Mouse (Mus musculus): ENCODE results near the gene Wrap73. TPM values are rescaled to one million over a fixed set of nuclear protein-coding genes. Genes with fewer than 3 reads are reported as not detected.

Gene Wrap73
- polyA plus RNA-seq, 1 experiment, result 9.9 TPM

DNA sequence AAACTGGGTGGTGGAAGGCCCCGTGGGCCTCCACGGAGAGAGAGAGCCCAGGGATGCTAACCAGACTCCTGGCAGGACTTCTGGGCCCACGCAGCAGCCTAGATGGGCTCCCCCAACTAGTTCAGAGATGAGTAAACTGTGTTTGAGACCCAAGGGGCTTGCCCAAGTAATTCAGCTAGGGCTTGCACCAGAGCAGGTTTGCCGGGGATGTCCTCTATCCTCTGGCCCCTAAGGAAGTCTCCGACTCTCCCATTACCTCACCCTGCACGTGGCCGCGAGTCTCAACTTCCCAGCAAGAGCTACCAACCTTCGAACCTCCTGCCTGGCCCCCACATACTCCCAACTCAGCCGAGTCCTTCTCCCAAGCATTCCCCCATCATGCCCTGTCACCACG lies 32.3 kb upstream of the Wrap73 start:
- TF ChIP-seq CTCF (IDR thresholded peaks at IDR 0.05; ENCODE audit: borderline replicate concordance, insufficient read depth, low read length) (no peak), POLR2A (IDR thresholded peaks at IDR 0.05; ENCODE audit: low read depth, low read length) (no peak)
- no peaks in the 10 kb centered on the region for H3K4me1 ChIP-seq (ENCODE audit: control insufficient read depth, insufficient read depth, low read length)

DNA sequence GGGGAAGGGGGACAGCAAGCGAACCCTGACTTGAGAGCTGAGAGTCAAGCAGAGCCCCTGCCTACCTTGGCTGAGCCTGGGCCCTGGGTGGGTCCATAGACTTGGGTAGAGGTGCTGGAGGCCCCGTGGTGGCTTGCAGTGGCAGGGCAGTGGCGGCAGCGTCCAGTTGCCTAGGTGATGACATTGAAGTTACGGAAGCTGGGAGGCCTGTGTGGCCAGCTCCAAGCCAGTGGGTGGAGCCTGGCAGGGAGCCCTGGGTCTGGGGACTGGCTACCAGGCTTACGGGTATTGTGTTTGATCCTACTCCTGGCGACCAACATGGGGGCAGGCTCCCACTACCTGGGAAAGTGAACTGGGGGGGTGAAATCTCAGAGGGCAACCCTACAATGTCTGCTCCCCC lies 25.8 kb upstream of the Wrap73 start:
- Histone ChIP-seq H3K4me3 (ENCODE audit: insufficient read depth, low read length) (no peak overlapping the region), H3K4me1 (ENCODE audit: control insufficient read depth, insufficient read depth, low read length) (no peaks in the 10 kb centered on the region), H3K27ac (ENCODE audit: insufficient read depth, low read length) (no peak overlapping the region)
- TF ChIP-seq POLR2A (IDR thresholded peaks at IDR 0.05; ENCODE audit: low read depth, low read length) (no peak), CTCF (IDR thresholded peaks at IDR 0.05; ENCODE audit: borderline replicate concordance, insufficient read depth, low read length) (no peak)

More for the DNA sequence above, 32.3 kb upstream of the Wrap73 start:
- no peak overlapping the region for H3K27ac ChIP-seq (ENCODE audit: insufficient read depth, low read length)
- no peak overlapping the region for H3K4me3 ChIP-seq (ENCODE audit: insufficient read depth, low read length)

DNA sequence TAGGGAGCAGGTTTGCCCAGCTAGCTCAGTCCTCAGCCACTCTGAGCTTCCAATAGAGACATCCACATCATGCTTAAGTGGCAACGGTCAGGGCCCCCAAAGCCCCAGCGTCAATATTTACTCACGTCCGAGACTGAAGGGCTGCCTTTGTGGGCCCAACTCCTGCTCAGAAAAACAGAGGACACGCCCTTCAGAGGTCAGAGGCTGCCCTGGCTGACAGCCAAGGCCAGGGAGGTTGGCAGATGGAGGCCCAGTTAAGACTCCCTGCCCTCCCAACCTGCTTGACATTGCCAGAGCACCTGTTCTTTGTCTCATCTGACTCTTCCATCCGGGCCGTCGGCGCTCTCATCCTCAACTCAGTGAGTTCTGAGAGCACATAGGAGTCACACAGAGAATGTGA lies 23.4 kb upstream of the Wrap73 start:
- H3K27ac ChIP-seq (ENCODE audit: insufficient read depth, low read length), result no peak overlapping the region
- H3K4me3 ChIP-seq (ENCODE audit: insufficient read depth, low read length), result no peak overlapping the region
- TF ChIP-seq POLR2A (IDR thresholded peaks at IDR 0.05; ENCODE audit: low read depth, low read length), result no peak
- no peaks in the 10 kb centered on the region for H3K4me1 ChIP-seq (ENCODE audit: control insufficient read depth, insufficient read depth, low read length)

DNA sequence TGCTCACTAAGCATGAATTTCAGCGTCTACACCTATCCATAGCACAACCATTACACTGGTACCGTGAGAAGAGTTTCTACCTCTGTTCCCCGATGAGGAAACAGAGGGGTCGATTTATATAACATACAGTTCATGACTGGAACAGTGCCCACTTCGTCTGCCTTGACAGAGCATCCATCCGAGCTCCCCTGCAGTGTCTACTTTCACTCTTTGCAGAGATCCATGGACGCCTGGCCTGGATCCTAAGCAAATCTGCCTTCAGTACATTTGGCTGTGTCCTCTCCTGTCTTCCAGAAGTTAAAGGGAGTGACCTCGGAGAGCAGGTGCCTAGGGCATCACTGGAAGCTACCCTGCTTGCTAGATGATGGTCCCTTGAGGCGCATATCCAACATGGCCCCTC lies 23.0 kb upstream of the Wrap73 start:
- Histone ChIP-seq H3K4me1 (ENCODE audit: control insufficient read depth, insufficient read depth, low read length) (no peaks in the 10 kb centered on the region), H3K4me3 (ENCODE audit: insufficient read depth, low read length) (no peak overlapping the region), H3K27ac (ENCODE audit: insufficient read depth, low read length) (no peak overlapping the region)
- TF ChIP-seq CTCF (IDR thresholded peaks at IDR 0.05; ENCODE audit: borderline replicate concordance, insufficient read depth, low read length), result no peak
- no peak for TF ChIP-seq POLR2A (IDR thresholded peaks at IDR 0.05; ENCODE audit: low read depth, low read length)

DNA sequence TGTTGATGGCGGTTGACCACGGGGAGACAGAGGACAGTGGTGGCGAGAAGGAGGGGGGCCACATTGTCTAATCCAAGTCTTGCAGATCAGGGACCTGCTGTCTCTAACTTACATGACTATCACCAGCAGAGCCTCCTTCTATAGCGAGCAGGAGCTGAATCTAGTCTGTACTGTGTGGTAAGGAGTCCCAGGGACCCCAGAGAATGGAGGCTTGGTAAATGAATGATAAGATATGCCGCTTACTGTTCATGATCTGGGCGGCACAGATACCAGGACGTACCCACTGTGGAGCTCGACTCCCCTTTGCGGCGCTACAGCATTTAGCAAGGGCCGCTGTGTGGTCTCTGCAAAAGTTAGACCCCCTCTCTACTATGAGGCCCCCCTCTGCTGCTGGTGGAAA lies 20.4 kb upstream of the Wrap73 start:
- Histone ChIP-seq H3K27ac (ENCODE audit: insufficient read depth, low read length) (no peak overlapping the region), H3K4me1 (ENCODE audit: control insufficient read depth, insufficient read depth, low read length) (no peaks in the 10 kb centered on the region), H3K4me3 (ENCODE audit: insufficient read depth, low read length) (no peak overlapping the region)
- no peak for TF ChIP-seq CTCF (IDR thresholded peaks at IDR 0.05; ENCODE audit: borderline replicate concordance, insufficient read depth, low read length)
- TF ChIP-seq POLR2A (IDR thresholded peaks at IDR 0.05; ENCODE audit: low read depth, low read length), result no peak

DNA sequence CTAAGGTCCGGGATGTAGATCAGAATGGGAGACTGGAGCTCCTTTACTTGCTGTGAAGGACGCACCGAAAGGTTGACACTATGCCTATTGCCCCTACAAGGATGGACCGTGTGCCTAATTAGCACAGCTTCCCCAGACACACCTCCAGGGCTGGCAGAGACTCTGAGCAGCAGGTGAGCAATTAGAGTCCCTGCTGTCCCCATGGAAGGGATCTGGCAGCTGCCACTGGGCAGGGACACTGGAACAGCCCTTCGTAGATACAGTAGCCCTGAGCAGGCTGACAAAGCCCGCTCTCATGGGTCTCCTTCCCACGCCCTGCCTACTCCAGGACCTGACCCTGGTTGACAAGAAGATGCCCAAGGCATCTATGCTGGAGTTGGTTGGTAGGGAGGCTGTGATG lies 19.8 kb upstream of the Wrap73 start:
- H3K4me1 ChIP-seq (ENCODE audit: control insufficient read depth, insufficient read depth, low read length), result no peaks in the 10 kb centered on the region
- no peak for TF ChIP-seq CTCF (IDR thresholded peaks at IDR 0.05; ENCODE audit: borderline replicate concordance, insufficient read depth, low read length)
- H3K27ac ChIP-seq (ENCODE audit: insufficient read depth, low read length), result no peak overlapping the region
- no peak overlapping the region for H3K4me3 ChIP-seq (ENCODE audit: insufficient read depth, low read length)

DNA sequence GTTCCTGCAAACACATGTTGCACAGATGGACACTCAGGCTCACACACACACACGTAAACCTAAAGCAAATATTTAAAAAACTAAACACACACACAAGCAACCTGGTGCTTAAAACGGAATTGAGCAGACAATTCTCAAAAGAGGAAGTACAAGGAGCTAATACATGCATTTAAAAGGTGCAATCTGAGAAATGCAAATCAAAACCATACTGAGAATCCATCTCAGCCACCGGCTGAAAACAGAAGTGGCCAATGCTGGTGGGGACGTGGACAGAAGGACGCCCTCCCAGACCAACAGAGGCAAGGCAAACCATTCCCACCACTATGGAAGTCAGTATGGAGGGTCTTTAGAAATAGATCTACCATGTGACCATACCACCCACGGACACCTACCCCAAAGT lies 18.6 kb upstream of the Wrap73 start:
- no peak for TF ChIP-seq POLR2A (IDR thresholded peaks at IDR 0.05; ENCODE audit: low read depth, low read length)
- no peak for TF ChIP-seq CTCF (IDR thresholded peaks at IDR 0.05; ENCODE audit: borderline replicate concordance, insufficient read depth, low read length)
- Histone ChIP-seq H3K27ac (ENCODE audit: insufficient read depth, low read length) (no peak overlapping the region), H3K4me3 (ENCODE audit: insufficient read depth, low read length) (no peak overlapping the region), H3K4me1 (ENCODE audit: control insufficient read depth, insufficient read depth, low read length) (no peaks in the 10 kb centered on the region)

DNA sequence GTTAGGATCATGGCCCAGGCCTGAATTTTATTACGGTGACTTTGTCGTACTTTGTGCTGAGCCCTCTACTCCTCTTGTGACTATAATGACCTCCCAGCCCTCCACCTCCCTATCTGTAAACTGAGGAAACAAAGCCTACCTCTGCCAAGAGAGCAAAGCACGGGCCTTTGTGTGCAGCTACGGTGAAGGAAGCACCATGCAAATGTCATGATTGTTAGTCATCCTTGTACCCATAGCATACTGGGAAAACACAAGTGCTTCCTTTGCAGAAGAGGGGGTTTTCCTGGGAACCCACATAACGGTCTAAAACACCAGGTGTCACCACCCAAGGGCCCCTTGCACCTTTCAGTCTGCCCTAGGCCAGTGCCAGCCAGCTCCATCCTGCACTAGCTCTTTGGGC lies 17.0 kb upstream of the Wrap73 start:
- no peak overlapping the region for H3K27ac ChIP-seq (ENCODE audit: insufficient read depth, low read length)
- H3K4me1 ChIP-seq (ENCODE audit: control insufficient read depth, insufficient read depth, low read length), result no peaks in the 10 kb centered on the region
- no peak for TF ChIP-seq POLR2A (IDR thresholded peaks at IDR 0.05; ENCODE audit: low read depth, low read length)
- no peak for TF ChIP-seq CTCF (IDR thresholded peaks at IDR 0.05; ENCODE audit: borderline replicate concordance, insufficient read depth, low read length)
- no peak overlapping the region for H3K4me3 ChIP-seq (ENCODE audit: insufficient read depth, low read length)

DNA sequence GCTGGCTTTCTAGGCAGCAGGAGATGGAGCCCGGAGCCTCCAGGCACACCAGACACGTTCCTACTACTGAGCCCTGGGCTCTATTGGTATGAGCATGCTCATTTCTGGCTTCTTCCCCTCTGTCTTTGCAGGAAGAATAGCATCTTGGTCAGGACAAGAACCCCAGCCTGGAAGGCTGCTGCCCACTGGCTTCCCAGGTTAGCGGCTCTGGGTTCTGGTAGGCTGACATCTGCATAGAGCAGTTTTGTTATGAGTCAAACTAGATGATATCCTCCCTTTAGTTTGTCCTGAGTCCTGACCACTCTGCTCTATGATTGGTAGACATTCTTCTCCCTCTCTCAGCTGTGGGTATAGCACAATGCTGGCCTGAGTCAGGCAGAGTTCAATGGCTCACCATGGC lies 14.9 kb upstream of the Wrap73 start:
- H3K4me1 ChIP-seq (ENCODE audit: control insufficient read depth, insufficient read depth, low read length), result no peaks in the 10 kb centered on the region
- no peak overlapping the region for H3K4me3 ChIP-seq (ENCODE audit: insufficient read depth, low read length)
- H3K27ac ChIP-seq (ENCODE audit: insufficient read depth, low read length), result no peak overlapping the region
- TF ChIP-seq CTCF (IDR thresholded peaks at IDR 0.05; ENCODE audit: borderline replicate concordance, insufficient read depth, low read length) (no peak), POLR2A (IDR thresholded peaks at IDR 0.05; ENCODE audit: low read depth, low read length) (no peak)

DNA sequence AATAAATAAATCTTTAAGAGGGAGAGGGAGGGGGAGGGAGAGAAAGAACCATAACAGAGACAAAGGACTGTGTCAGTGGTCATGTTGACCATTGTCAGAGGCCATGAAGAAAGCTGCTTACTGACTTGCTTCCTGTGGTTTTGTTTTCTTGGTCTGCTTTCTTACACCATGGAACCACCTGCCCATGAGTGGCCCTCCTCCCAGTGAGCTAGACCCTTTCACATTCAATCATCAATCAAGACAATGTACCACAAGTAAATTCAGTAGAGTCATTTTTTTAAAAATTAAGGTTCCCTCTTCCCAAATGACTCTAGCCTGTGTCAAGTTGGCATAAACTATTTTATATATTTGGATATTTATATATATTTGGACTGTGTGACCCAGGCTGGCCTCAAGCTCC lies 12.2 kb upstream of the Wrap73 start:
- Histone ChIP-seq H3K4me1 (ENCODE audit: control insufficient read depth, insufficient read depth, low read length) (no peaks in the 10 kb centered on the region), H3K27ac (ENCODE audit: insufficient read depth, low read length) (no peak overlapping the region), H3K4me3 (ENCODE audit: insufficient read depth, low read length) (no peak overlapping the region)
- TF ChIP-seq POLR2A (IDR thresholded peaks at IDR 0.05; ENCODE audit: low read depth, low read length) (no peak), CTCF (IDR thresholded peaks at IDR 0.05; ENCODE audit: borderline replicate concordance, insufficient read depth, low read length) (no peak)

DNA sequence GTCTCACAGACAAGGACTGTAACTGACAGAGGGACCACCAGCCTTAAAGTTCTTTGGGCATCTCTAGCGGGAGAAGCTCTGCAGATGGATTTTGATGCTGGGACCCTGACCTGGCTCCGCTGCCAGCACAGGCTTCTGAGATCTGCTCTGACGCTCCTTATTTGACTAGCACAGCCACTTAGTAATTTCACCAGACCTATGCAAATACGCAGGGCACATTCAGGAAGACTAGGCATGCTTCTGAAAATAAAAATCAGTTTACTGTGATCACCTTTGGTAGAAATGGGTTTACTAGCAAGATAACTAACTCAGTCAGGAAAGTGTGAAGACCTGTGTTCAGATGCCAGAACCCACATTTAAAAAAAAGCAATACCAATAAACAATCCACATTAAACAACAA lies 10.3 kb upstream of the Wrap73 start:
- Histone ChIP-seq H3K4me1 (ENCODE audit: control insufficient read depth, insufficient read depth, low read length) (no peaks in the 10 kb centered on the region), H3K4me3 (ENCODE audit: insufficient read depth, low read length) (no peak overlapping the region), H3K27ac (ENCODE audit: insufficient read depth, low read length) (no peak overlapping the region)
- TF ChIP-seq POLR2A (IDR thresholded peaks at IDR 0.05; ENCODE audit: low read depth, low read length) (no peak), CTCF (IDR thresholded peaks at IDR 0.05; ENCODE audit: borderline replicate concordance, insufficient read depth, low read length) (no peak)
